Mouse (Mus musculus): ENCODE results near the gene Enox1. TPM values are rescaled to one million over a fixed set of nuclear protein-coding genes. Genes with fewer than 3 reads are reported as not detected.

The Enox1 gene
- polyA plus RNA-seq, 1 experiment from 2014 or later, result 6.6 TPM

- TF ChIP-seq CTCF (IDR thresholded peaks at IDR 0.05; ENCODE audit: low read depth), result no peak
- WGBS, result 51% methylated on average over 14 of the region's 14 CpGs
Observed at GRCm38 (mm10) chr14:77599016-77599704, 442.6 kb downstream of the Enox1 start.

GRCm38 (mm10) chr14:77600773-77601172 lies 444.2 kb downstream of the Enox1 start:
- no peaks in the 10 kb centered on the region for H3K9me3 ChIP-seq (replicated peaks; ENCODE audit: low read length)
- H3K27me3 ChIP-seq (ENCODE audit: insufficient read depth, low read length), result no peaks in the 10 kb centered on the region
- no peak for DNase-seq (ENCODE audit: low spot score)
- WGBS, result 85% methylated on average over 1 of the region's 1 CpGs
- TF ChIP-seq CTCF (IDR thresholded peaks at IDR 0.05; ENCODE audit: low read depth), result no peak
- no peak overlapping the region for H3K27ac ChIP-seq
- no peaks in the 10 kb centered on the region for H3K36me3 ChIP-seq (ENCODE audit: insufficient read depth, low read length)
- no peak overlapping the region for H3K4me3 ChIP-seq (replicated peaks; ENCODE audit: low read depth, low read length)
- no peak overlapping the region for H3K9ac ChIP-seq (ENCODE audit: low read depth, low read length)
- no peak overlapping the region for H3K4me2 ChIP-seq (ENCODE audit: low read length)
- no peak for ATAC-seq (replicated peaks; ENCODE audit: low FRiP score, low read depth)
- no peaks in the 10 kb centered on the region for H3K4me1 ChIP-seq (replicated peaks; ENCODE audit: insufficient read depth, low read length)

More at GRCm38 (mm10) chr14:77599016-77599704, 442.6 kb downstream of the Enox1 start:
- no peak overlapping the region for H3K4me2 ChIP-seq (ENCODE audit: low read length)
- H3K36me3 ChIP-seq (ENCODE audit: insufficient read depth, low read length), result no peaks in the 10 kb centered on the region
- H3K27ac ChIP-seq, result no peak overlapping the region
- H3K9me3 ChIP-seq (replicated peaks; ENCODE audit: low read length), result no peaks in the 10 kb centered on the region
- H3K27me3 ChIP-seq (ENCODE audit: insufficient read depth, low read length), result no peaks in the 10 kb centered on the region
- no peak overlapping the region for H3K9ac ChIP-seq (ENCODE audit: low read depth, low read length)
- no peaks in the 10 kb centered on the region for H3K4me1 ChIP-seq (replicated peaks; ENCODE audit: insufficient read depth, low read length)
- DNase-seq (ENCODE audit: low spot score) (no peak), ATAC-seq (replicated peaks; ENCODE audit: low FRiP score, low read depth) (no peak)
- no peak overlapping the region for H3K4me3 ChIP-seq (replicated peaks; ENCODE audit: low read depth, low read length)

GRCm38 (mm10) chr14:77601446-77601845 lies 444.9 kb downstream of the Enox1 start:
- Histone ChIP-seq H3K4me2 (ENCODE audit: low read length) (no peak overlapping the region), H3K4me1 (replicated peaks; ENCODE audit: insufficient read depth, low read length) (no peaks in the 10 kb centered on the region), H3K4me3 (replicated peaks; ENCODE audit: low read depth, low read length) (no peak overlapping the region), H3K36me3 (ENCODE audit: insufficient read depth, low read length) (no peaks in the 10 kb centered on the region), H3K9ac (ENCODE audit: low read depth, low read length) (no peak overlapping the region), H3K27ac (no peak overlapping the region), H3K27me3 (ENCODE audit: insufficient read depth, low read length) (no peaks in the 10 kb centered on the region), H3K9me3 (replicated peaks; ENCODE audit: low read length) (no peaks in the 10 kb centered on the region)
- 90% methylated on average over 2 of the region's 2 CpGs for WGBS
- DNase-seq (ENCODE audit: low spot score) (no peak), ATAC-seq (replicated peaks; ENCODE audit: low FRiP score, low read depth) (no peak)
- TF ChIP-seq CTCF (IDR thresholded peaks at IDR 0.05; ENCODE audit: low read depth), result no peak

- no peak for TF ChIP-seq CTCF (IDR thresholded peaks at IDR 0.05; ENCODE audit: low read depth)
- 0 out of 2 replicates have a peak, but pooled peaks cover 2% of the 10 kb centered on the region for H3K36me3 ChIP-seq (ENCODE audit: insufficient read depth, low read length)
- no peaks in the 10 kb centered on the region for H3K4me1 ChIP-seq (replicated peaks; ENCODE audit: insufficient read depth, low read length)
- no peak for ATAC-seq (replicated peaks; ENCODE audit: low FRiP score, low read depth)
- WGBS, result 78% methylated on average over 5 of the region's 5 CpGs
- no peaks in the 10 kb centered on the region for H3K27me3 ChIP-seq (ENCODE audit: insufficient read depth, low read length)
- no peak overlapping the region for H3K9ac ChIP-seq (ENCODE audit: low read depth, low read length)
- no peak overlapping the region for H3K4me3 ChIP-seq (replicated peaks; ENCODE audit: low read depth, low read length)
- no peaks in the 10 kb centered on the region for H3K9me3 ChIP-seq (replicated peaks; ENCODE audit: low read length)
- H3K4me2 ChIP-seq (ENCODE audit: low read length), result no peak overlapping the region
- H3K27ac ChIP-seq, result no peak overlapping the region
- DNase-seq (ENCODE audit: low spot score), result no peak
Observed at GRCm38 (mm10) chr14:77608182-77608839, 451.7 kb downstream of the Enox1 start.

GRCm38 (mm10) chr14:77615201-77615600 lies 458.6 kb downstream of the Enox1 start:
- H3K27ac ChIP-seq, result no peak overlapping the region
- TF ChIP-seq CTCF (IDR thresholded peaks at IDR 0.05; ENCODE audit: low read depth), result no peak
- 92% methylated on average over 16 of the region's 16 CpGs for WGBS
- H3K27me3 ChIP-seq (ENCODE audit: insufficient read depth, low read length), result no peaks in the 10 kb centered on the region
- ATAC-seq (replicated peaks; ENCODE audit: low FRiP score, low read depth) (no peak), DNase-seq (ENCODE audit: low spot score) (no peak)
- no peaks in the 10 kb centered on the region for H3K9me3 ChIP-seq (replicated peaks; ENCODE audit: low read length)
- no peak overlapping the region for H3K9ac ChIP-seq (ENCODE audit: low read depth, low read length)
- H3K4me2 ChIP-seq (ENCODE audit: low read length), result no peak overlapping the region
- peaks cover 12% of the 10 kb centered on the region; the same call in 1 of the 2 replicates for H3K4me1 ChIP-seq (replicated peaks; ENCODE audit: insufficient read depth, low read length)
- no peak overlapping the region for H3K4me3 ChIP-seq (replicated peaks; ENCODE audit: low read depth, low read length)
- no peaks in the 10 kb centered on the region for H3K36me3 ChIP-seq (ENCODE audit: insufficient read depth, low read length)

GRCm38 (mm10) chr14:77617250-77617649 lies 460.7 kb downstream of the Enox1 start:
- Histone ChIP-seq H3K9me3 (replicated peaks; ENCODE audit: low read length) (no peaks in the 10 kb centered on the region), H3K27ac (no peak overlapping the region), H3K4me3 (replicated peaks; ENCODE audit: low read depth, low read length) (no peak overlapping the region), H3K4me2 (ENCODE audit: low read length) (no peak overlapping the region), H3K27me3 (ENCODE audit: insufficient read depth, low read length) (no peaks in the 10 kb centered on the region), H3K9ac (ENCODE audit: low read depth, low read length) (no peak overlapping the region), H3K4me1 (replicated peaks; ENCODE audit: insufficient read depth, low read length) (peaks cover 12% of the 10 kb centered on the region; the same call in 1 of the 2 replicates), H3K36me3 (ENCODE audit: insufficient read depth, low read length) (no peaks in the 10 kb centered on the region)
- DNase-seq (ENCODE audit: low spot score), result no peak
- ATAC-seq (replicated peaks; ENCODE audit: low FRiP score, low read depth), result peak; percentile 59
- no peak for TF ChIP-seq CTCF (IDR thresholded peaks at IDR 0.05; ENCODE audit: low read depth)
- WGBS, result 42% methylated on average over 6 of the region's 6 CpGs

Measured in kidney, postnatal 0 days (tissue).